8 mouse cellular contexts compared by ENCODE assay signal in genomic region chr6:125480396-125481361, GRCm38 (mm10). TPM values are rescaled to one million over a fixed set of nuclear protein-coding genes. Genes with fewer than 3 reads are reported as not detected.
A peak's percentile ranks its signal among the peaks of the same experiment; 100 is the strongest.
DNase-seq lines count a peak whose midpoint lies in the region; ATAC-seq lines count a peak whose summit lies in the region.

No protein-coding gene starts in this region.

- no peaks in the 10 kb centered on the region for H3K36me3 ChIP-seq in hindbrain, embryonic 14.5 days (replicated peaks; ENCODE audit: control insufficient read depth, insufficient read depth)
- no peaks in the 10 kb centered on the region for H3K36me3 ChIP-seq in lung, embryonic 15.5 days
- H3K36me3 ChIP-seq in stomach, embryonic 14.5 days (ENCODE audit: control insufficient read depth, insufficient read depth, low read length) = no peaks in the 10 kb centered on the region

- peaks cover 27% of the 10 kb centered on the region for H3K4me1 ChIP-seq in hindbrain, embryonic 14.5 days (replicated peaks; ENCODE audit: control insufficient read depth, insufficient read depth, low read length)
- H3K4me1 ChIP-seq in lung, embryonic 15.5 days = peaks cover 70% of the 10 kb centered on the region
- H3K4me1 ChIP-seq in stomach, embryonic 14.5 days (ENCODE audit: control insufficient read depth, insufficient read depth, low read length) = peaks cover 42% of the 10 kb centered on the region

- H3K9me3 ChIP-seq in hindbrain, embryonic 14.5 days (ENCODE audit: control insufficient read depth, low read length) = no peaks in the 10 kb centered on the region
- no peaks in the 10 kb centered on the region for H3K9me3 ChIP-seq in lung, embryonic 15.5 days
- H3K9me3 ChIP-seq in stomach, embryonic 14.5 days (ENCODE audit: control insufficient read depth, low read depth, low read length) = no peaks in the 10 kb centered on the region

- peak overlapping the region; percentile 74 for H3K27ac ChIP-seq in hindbrain, embryonic 14.5 days
- peak overlapping the region; percentile 83 for H3K27ac ChIP-seq in lung, embryonic 15.5 days
- peak overlapping the region; percentile 44; the same call in 1 of the 2 replicates for H3K27ac ChIP-seq in stomach, embryonic 14.5 days (ENCODE audit: low read length)

- DNase-seq in cerebellum, postnatal 14 days = peak; percentile 72 to 86
- DNase-seq in cerebellum, postnatal 25 days = no peak
- DNase-seq in spleen, adult 12 weeks (ENCODE audit: low spot score) = peak; percentile 7
- DNase-seq in spleen, postnatal 4 days (ENCODE audit: low spot score in 2 of 2) = no peak
- peak; percentile 66 for DNase-seq in hindbrain, embryonic 14.5 days (ENCODE audit: low spot score)
- no peak for DNase-seq in layer of hippocampus, adult 8-10 months (ENCODE audit: low spot score in 2 of 2)

- H3K4me3 ChIP-seq in hindbrain, embryonic 14.5 days (replicated peaks; ENCODE audit: low read length) = no peak overlapping the region
- no peak overlapping the region for H3K4me3 ChIP-seq in lung, embryonic 15.5 days
- H3K4me3 ChIP-seq in stomach, embryonic 14.5 days (ENCODE audit: low read depth, low read length) = no peak overlapping the region

- H3K27me3 ChIP-seq in hindbrain, embryonic 14.5 days (ENCODE audit: control insufficient read depth, insufficient read depth, low read length) = no peaks in the 10 kb centered on the region
- no peaks in the 10 kb centered on the region for H3K27me3 ChIP-seq in lung, embryonic 15.5 days
- H3K27me3 ChIP-seq in stomach, embryonic 14.5 days (ENCODE audit: control insufficient read depth, insufficient read depth, low read length) = no peaks in the 10 kb centered on the region

- peak; percentile 85 for ATAC-seq in hindbrain, embryonic 14.5 days (ENCODE audit: low FRiP score)
- ATAC-seq in lung, embryonic 15.5 days (ENCODE audit: borderline replicate concordance, extremely low read depth, low FRiP score, low TSS enrichment) = peak; percentile 27; the same call in 1 of the 2 replicates
- ATAC-seq in stomach, embryonic 14.5 days (ENCODE audit: insufficient number of reproducible peaks, insufficient read depth, low FRiP score, low read depth) = no peak

- H3K4me2 ChIP-seq in hindbrain, embryonic 14.5 days (replicated peaks) = no peak overlapping the region
- H3K4me2 ChIP-seq in lung, embryonic 15.5 days = peak overlapping the region; percentile 37
- H3K4me2 ChIP-seq in stomach, embryonic 14.5 days (replicated peaks; ENCODE audit: low read depth, low read length) = peak overlapping the region; percentile 13; the same call in 1 of the 2 replicates

- WGBS in hindbrain, embryonic 14.5 days = 28% methylated on average over 12 of the region's 12 CpGs
- WGBS in lung, embryonic 15.5 days = 16% methylated on average over 12 of the region's 12 CpGs
- 28% methylated on average over 12 of the region's 12 CpGs for WGBS in stomach, embryonic 14.5 days

- H3K9ac ChIP-seq in hindbrain, embryonic 14.5 days = no peak overlapping the region
- peak overlapping the region; percentile 17; the same call in 1 of the 2 replicates for H3K9ac ChIP-seq in lung, embryonic 15.5 days
- no peak overlapping the region for H3K9ac ChIP-seq in stomach, embryonic 14.5 days (replicated peaks; ENCODE audit: low read depth, low read length)

RNA-seq across cellular contexts. Expression of gene Cd9, which starts 13.9 kb away (rescaled TPM):
- polyA plus RNA-seq in hindbrain, embryonic 14.5 days (2014; fragmentation: Nextera tagmentation; extraction: Ambion mirVana) = 93.6 and 110 TPM in 2 replicates
- 226 and 250 TPM in 2 replicates for polyA plus RNA-seq in lung, embryonic 15.5 days (2015; fragmentation: Nextera tagmentation; extraction: Ambion mirVana)
- 286 and 302 TPM in 2 replicates for polyA plus RNA-seq in stomach, embryonic 14.5 days (2014; fragmentation: Nextera tagmentation; extraction: Ambion mirVana)
- total RNA-seq in layer of hippocampus, adult 8-10 months (2022) = 100 to 1,000 TPM in 2 of 4 experiments, 10 to 100 TPM in 2; 57.4 to 211 (median 129) TPM

Comparison
In these comparisons a context has a peak if more than half of its experiments do, and no peak if none do; other contexts are left out.
1. DNase-seq: peak in cerebellum, postnatal 14 days (2 of 2), spleen, adult 12 weeks (single experiment) and hindbrain, embryonic 14.5 days (single experiment); none in cerebellum, postnatal 25 days (0 of 2), spleen, postnatal 4 days (0 of 2) and layer of hippocampus, adult 8-10 months (0 of 2).
2. Peak in every context shown above with its lines, with median percentiles within 50 percentile points of each other: H3K27ac ChIP-seq.